Mouse (Mus musculus) heart, embryonic 14.5 days (tissue): ENCODE measurements around the gene Fkbp15. TPM values are rescaled to one million over a fixed set of nuclear protein-coding genes. Genes with fewer than 3 reads are reported as not detected.

Source experiments
- ATAC-seq: fragments of 200-750 bp; cut with Nextera tagmentation; 2 replicates; pipeline ENCODE4 v1.8.0; 2017; ENCODE audit warnings: low read depth, moderate TSS enrichment; ENCODE audit not compliant: insufficient number of reproducible peaks, insufficient read depth, low FRiP score
- H3K27ac ChIP-seq, 2 experiments: fragments of 200-500 bp in 1 of 2; fragments of 300-500 bp in 1 of 2; sonication (generic) in 1 of 2; replicated peaks in 1 of 2; 2 replicates each; pipeline ENCODE4 v1.5.1; 2012 to 2014; ENCODE audit warnings: low read depth in 2 of 2, low read length in 2 of 2, control low read depth in 1 of 2, mild to moderate bottlenecking in 1 of 2, mixed read lengths in 1 of 2; ENCODE audit not compliant: control insufficient read depth in 1 of 2, insufficient read depth in 1 of 2
- H3K27me3 ChIP-seq: fragments of 300-500 bp; sonication (generic); 2 replicates; pipeline ENCODE4 v1.6.1; 2014; ENCODE audit warnings: mild to moderate bottlenecking, low read length, control low read depth; ENCODE audit not compliant: control insufficient read depth, insufficient read depth
- H3K36me3 ChIP-seq: fragments of 300-500 bp; sonication (generic); 2 replicates; pipeline ENCODE4 v1.6.1; 2014; ENCODE audit warnings: mild to moderate bottlenecking, control low read depth, low read length, mixed read lengths; ENCODE audit not compliant: control insufficient read depth, insufficient read depth
- H3K4me1 ChIP-seq, 2 experiments: fragments of 200-500 bp in 1 of 2; fragments of 300-500 bp in 1 of 2; sonication (generic) in 1 of 2; 2 replicates each; pipeline ENCODE4 v1.6.1; 2012 to 2014; ENCODE audit warnings: low read length in 2 of 2, control low read depth in 1 of 2, mixed read lengths in 1 of 2; ENCODE audit not compliant: control insufficient read depth in 2 of 2, insufficient read depth in 2 of 2
- H3K4me2 ChIP-seq: fragments of 300-500 bp; sonication (generic); 2 replicates; pipeline ENCODE4 v1.6.1; 2014; ENCODE audit warnings: mild to moderate bottlenecking, low read length
- H3K4me3 ChIP-seq, 2 experiments: fragments of 200-500 bp in 1 of 2; fragments of 300-500 bp in 1 of 2; sonication (generic) in 1 of 2; 2 replicates each; pipeline ENCODE4 v1.5.1; 2012 to 2014; ENCODE audit warnings: low read length in 2 of 2, mild to moderate bottlenecking in 2 of 2, control low read depth in 1 of 2, low read depth in 1 of 2, moderate library complexity in 1 of 2; ENCODE audit not compliant: control insufficient read depth in 1 of 2, insufficient read depth in 1 of 2
- H3K9ac ChIP-seq: fragments of 300-500 bp; sonication (generic); 2 replicates; pipeline ENCODE4 v1.6.1; 2014; ENCODE audit warnings: mild to moderate bottlenecking, low read length
- H3K9me3 ChIP-seq: fragments of 300-500 bp; sonication (generic); 2 replicates; pipeline ENCODE4 v1.6.1; 2016; ENCODE audit warnings: low read length, control low read depth; ENCODE audit not compliant: control insufficient read depth
- WGBS: fragments of 180-500 bp; shearing (Covaris S2); extraction: QIAGEN DNeasy Blood & Tissue Kit; methylation state at CpG from one replicate; pipeline ENCODE4 v1.1.7; 2014; 5-methylcytosine and 5-hydroxymethylcytosine counted together
- polyA plus RNA-seq: library from polyadenylated mRNA; unstranded; fragments of >200 nt; fragmentation: Nextera tagmentation; extraction: Ambion mirVana; gene quantifications from 2 replicates; pipeline ENCODE4 v1.2.1, GENCODE M21; 2014

The Fkbp15 gene
- polyA plus RNA-seq = 18.0 and 20.8 TPM in 2 replicates

- H3K9ac ChIP-seq = peak within 1 kb of the TSS; percentile 88
- no peaks in the 10 kb centered on the region for H3K27me3 ChIP-seq
- peak within 1 kb of the TSS; percentile 79 to 88 for H3K4me3 ChIP-seq
- peak; percentile 100 for ATAC-seq
- H3K4me2 ChIP-seq = peak within 1 kb of the TSS; percentile 83
- H3K4me1 ChIP-seq = peaks cover 0 to 15% of the 10 kb centered on the region in 2 experiments; a peak in 3 of 4 replicates
- 0 out of 2 replicates have a peak, but pooled peaks cover 12% of the 10 kb centered on the region for H3K36me3 ChIP-seq
- H3K27ac ChIP-seq = peak within 1 kb of the TSS; percentile 81 to 82
- WGBS = under 1% methylated on average over 49 of the region's 51 CpGs
- H3K9me3 ChIP-seq = no peaks in the 10 kb centered on the region
Measured at GRCm38 (mm10) chr4:62360088-62360804, at the start of gene Fkbp15, which contains the start of gene Slc31a1. Gene Fkbp15 (minus strand): TSS chr4:62360548. Gene Slc31a1 (plus strand): TSS chr4:62360727.

GRCm38 (mm10) chr4:62409615-62410014, 49.3 kb upstream of the Fkbp15 start:
- Histone ChIP-seq H3K9me3 (no peaks in the 10 kb centered on the region), H3K27ac (peak overlapping the region; percentile 87 to 94; a peak in 2 of 4 replicates), H3K27me3 (no peaks in the 10 kb centered on the region), H3K4me1 (peaks cover 5 to 23% of the 10 kb centered on the region in 2 experiments), H3K36me3 (peaks cover 45% of the 10 kb centered on the region), H3K4me2 (peak overlapping the region; percentile 89), H3K9ac (peak overlapping the region; percentile 91), H3K4me3 (peak overlapping the region; percentile 81 to 95)
- no peak for ATAC-seq
- WGBS = 33% methylated on average over 6 of the region's 6 CpGs

- Histone ChIP-seq H3K27me3 (no peaks in the 10 kb centered on the region), H3K27ac (peak within 1 kb of the TSS; percentile 87 to 94), H3K4me2 (peak within 1 kb of the TSS; percentile 89), H3K4me1 (peaks cover 5 to 23% of the 10 kb centered on the region in 2 experiments), H3K9me3 (no peaks in the 10 kb centered on the region), H3K36me3 (peaks cover 43% of the 10 kb centered on the region), H3K4me3 (peak within 1 kb of the TSS; percentile 81 to 95), H3K9ac (peak within 1 kb of the TSS; percentile 91)
- ATAC-seq = peak; percentile 99
- WGBS = under 1% methylated on average over 39 of the region's 39 CpGs
Measured at GRCm38 (mm10) chr4:62408601-62409282, 48.4 kb upstream of the Fkbp15 start, which contains the start of the genes Cdc26 and Prpf4. Gene Cdc26 (minus strand): TSS chr4:62408642. Gene Prpf4 (plus strand): TSS chr4:62408797.

GRCm38 (mm10) chr4:62407730-62408582, 47.6 kb upstream of the Fkbp15 start:
- under 1% methylated on average over 35 of the region's 35 CpGs for WGBS
- peak; percentile 29 for ATAC-seq
- Histone ChIP-seq H3K36me3 (peaks cover 42% of the 10 kb centered on the region), H3K27ac (peak overlapping the region; percentile 73 to 92), H3K27me3 (no peaks in the 10 kb centered on the region), H3K4me1 (peaks cover 5 to 23% of the 10 kb centered on the region in 2 experiments), H3K4me2 (peak overlapping the region; percentile 68), H3K4me3 (peak overlapping the region; percentile 81 to 89), H3K9me3 (no peaks in the 10 kb centered on the region), H3K9ac (peak overlapping the region; percentile 84)

GRCm38 (mm10) chr4:62406133-62406532, 45.8 kb upstream of the Fkbp15 start:
- Histone ChIP-seq H3K9ac (no peak overlapping the region), H3K9me3 (no peaks in the 10 kb centered on the region), H3K36me3 (peaks cover 42% of the 10 kb centered on the region), H3K27me3 (no peaks in the 10 kb centered on the region), H3K27ac (no peak overlapping the region), H3K4me2 (no peak overlapping the region), H3K4me3 (no peak overlapping the region), H3K4me1 (peaks cover 5 to 23% of the 10 kb centered on the region in 2 experiments)
- no peak for ATAC-seq
- WGBS = 87% methylated on average over 4 of the region's 4 CpGs

- H3K4me3 ChIP-seq = no peak overlapping the region
- H3K9me3 ChIP-seq = no peaks in the 10 kb centered on the region
- no peaks in the 10 kb centered on the region for H3K27me3 ChIP-seq
- no peaks in the 10 kb centered on the region for H3K4me1 ChIP-seq
- WGBS = 87% methylated on average over 3 of the region's 3 CpGs
- no peak overlapping the region for H3K4me2 ChIP-seq
- no peak for ATAC-seq
- no peak overlapping the region for H3K27ac ChIP-seq
- H3K9ac ChIP-seq = no peak overlapping the region
- peaks cover 89% of the 10 kb centered on the region for H3K36me3 ChIP-seq
Measured at GRCm38 (mm10) chr4:62398956-62399355, 38.6 kb upstream of the Fkbp15 start.
